ENCODE assay signal across 9 mouse cellular contexts in genomic region chr10:95894036-95894855, GRCm38 (mm10). TPM values are rescaled to one million over a fixed set of nuclear protein-coding genes. Genes with fewer than 3 reads are reported as not detected.
DNase-seq lines count a peak whose midpoint lies in the region; ATAC-seq lines count a peak whose summit lies in the region.
"Had no signal": no experiment of that assay in that cellular context is flagged by ENCODE, and none has a peak within 500 bp of the region (broad histone marks: within the 10 kb centered on the region; RNA-seq: fewer than 3 reads in every experiment).

No protein-coding gene starts in this region.

- ATAC-seq in hindbrain, embryonic 16.5 days = peak; percentile 71

- H3K9me3 ChIP-seq in hindbrain, embryonic 16.5 days (ENCODE audit: control insufficient read depth, low read length) = no peaks in the 10 kb centered on the region
- H3K9me3 ChIP-seq in megakaryocyte, embryonic 14.5 days = peaks cover 1% of the 10 kb centered on the region; the same call in 1 of the 2 replicates
- H3K9me3 ChIP-seq: G1E had no signal

- H3K4me1 ChIP-seq in hindbrain, embryonic 16.5 days (ENCODE audit: control insufficient read depth, insufficient read depth, low read depth, low read length) = peaks cover 5% of the 10 kb centered on the region; the same call in 1 of the 2 replicates
- peaks cover 13% of the 10 kb centered on the region for H3K4me1 ChIP-seq in megakaryocyte, embryonic 14.5 days

- peak overlapping the region; percentile 41 for H3K9ac ChIP-seq in hindbrain, embryonic 16.5 days (ENCODE audit: low read depth, low read length)

- 41% methylated on average over 17 of the region's 17 CpGs for WGBS in hindbrain, embryonic 16.5 days

- 0 out of 2 replicates have a peak overlapping the region, but pooled peaks have one; percentile 29 for H3K27ac ChIP-seq in hindbrain, embryonic 16.5 days (ENCODE audit: low read depth, low read length)

- H3K4me2 ChIP-seq in hindbrain, embryonic 16.5 days (ENCODE audit: low read length) = peak overlapping the region; percentile 69

- H3K4me3 ChIP-seq in hindbrain, embryonic 16.5 days (ENCODE audit: low read length) = peak overlapping the region; percentile 32
- H3K4me3 ChIP-seq in megakaryocyte, embryonic 14.5 days (replicated peaks) = peak overlapping the region; percentile 89

- H3K27me3 ChIP-seq in hindbrain, embryonic 16.5 days (replicated peaks; ENCODE audit: control insufficient read depth, insufficient read depth, low read length) = no peaks in the 10 kb centered on the region
- H3K27me3 ChIP-seq in megakaryocyte, embryonic 14.5 days (replicated peaks) = peaks cover 15% of the 10 kb centered on the region

- DNase-seq in embryo, embryonic 11 days = peak; percentile 17
- no peak for DNase-seq in embryo, embryonic 10.5 days (ENCODE audit: low spot score)
- peak; percentile 8 for DNase-seq in thymus, postnatal 14 days
- no peak for DNase-seq in thymus, adult 18-20 months
- no peak for DNase-seq in urinary bladder, postnatal 4 days (ENCODE audit: low spot score in 2 of 2)
- DNase-seq in testis, postnatal 14 days (ENCODE audit: low spot score) = no peak

- H3K36me3 ChIP-seq in hindbrain, embryonic 16.5 days (ENCODE audit: control insufficient read depth, insufficient read depth, low read length) = no peaks in the 10 kb centered on the region
- no peaks in the 10 kb centered on the region for H3K36me3 ChIP-seq in megakaryocyte, embryonic 14.5 days (replicated peaks; ENCODE audit: low read length)
- H3K36me3 ChIP-seq: G1E had no signal

RNA-seq across cellular contexts. Expression of gene Eea1, which starts 46.2 kb away (rescaled TPM):
- 21.6 and 23.2 TPM in 2 replicates for polyA plus RNA-seq in hindbrain, embryonic 16.5 days (2015; fragmentation: Nextera tagmentation; extraction: Ambion mirVana)
- 2.4 and 3.5 TPM in 2 replicates for polyA plus RNA-seq in megakaryocyte, embryonic 14.5 days (2012; ENCODE audit: insufficient read depth, low replicate concordance)

RNA-seq across cellular contexts. Expression of gene Gm33543, which starts 51.5 kb away (rescaled TPM):
- polyA plus RNA-seq in hindbrain, embryonic 16.5 days (2015; fragmentation: Nextera tagmentation; extraction: Ambion mirVana) = not detected in 2 replicates
- not detected in 2 replicates for polyA plus RNA-seq in megakaryocyte, embryonic 14.5 days (2012; ENCODE audit: insufficient read depth, low replicate concordance)
- polyA plus RNA-seq: G1E had no signal

Comparison
In these comparisons a context has a peak if more than half of its experiments do, and no peak if none do; other contexts are left out.
1. DNase-seq: peak in embryo, embryonic 11 days (single experiment) and thymus, postnatal 14 days (single experiment); none in embryo, embryonic 10.5 days (single experiment), thymus, adult 18-20 months (0 of 2), urinary bladder, postnatal 4 days (0 of 2) and testis, postnatal 14 days (single experiment).